Mouse (Mus musculus) embryonic facial prominence, embryonic 12.5 days (tissue): ENCODE results near the gene Aqp9. TPM values are rescaled to one million over a fixed set of nuclear protein-coding genes. Genes with fewer than 3 reads are reported as not detected.

Experiments used
- ATAC-seq: fragments of 200-750 bp; cut with Nextera tagmentation; 2 replicates; pipeline ENCODE4 v1.8.0; 2017; ENCODE audit not compliant: insufficient number of reproducible peaks, insufficient read depth, low FRiP score, low TSS enrichment
- H3K27ac ChIP-seq: fragments of 300-500 bp; sonication (generic); 2 replicates; pipeline ENCODE4 v1.5.1; 2016; ENCODE audit warnings: mild to moderate bottlenecking
- H3K27me3 ChIP-seq: fragments of 300-500 bp; sonication (generic); 2 replicates; pipeline ENCODE4 v1.6.1; 2016; ENCODE audit warnings: mild to moderate bottlenecking, moderate library complexity
- H3K36me3 ChIP-seq: fragments of 300-500 bp; sonication (generic); 2 replicates; pipeline ENCODE4 v1.6.1; 2016; ENCODE audit warnings: mild to moderate bottlenecking
- H3K4me1 ChIP-seq: fragments of 300-500 bp; sonication (generic); 2 replicates; pipeline ENCODE4 v1.6.1; 2016
- H3K4me2 ChIP-seq: fragments of 300-500 bp; sonication (generic); replicated peaks from 2 replicates; pipeline ENCODE4 v1.6.1; 2016; ENCODE audit warnings: mild to moderate bottlenecking, moderate library complexity
- H3K4me3 ChIP-seq: fragments of 300-500 bp; sonication (generic); 2 replicates; pipeline ENCODE4 v1.5.1; 2016; ENCODE audit warnings: mild to moderate bottlenecking
- H3K9ac ChIP-seq: fragments of 300-500 bp; sonication (generic); 2 replicates; pipeline ENCODE4 v1.6.1; 2016; ENCODE audit warnings: mild to moderate bottlenecking, moderate library complexity
- H3K9me3 ChIP-seq: fragments of 300-500 bp; sonication (generic); 2 replicates; pipeline ENCODE4 v1.6.1; 2016; ENCODE audit warnings: mild to moderate bottlenecking, moderate library complexity
- WGBS: fragments of 180-500 bp; shearing (Covaris S2); methylation state at CpG from one replicate; pipeline ENCODE4 v1.1.7; 2016; 5-methylcytosine and 5-hydroxymethylcytosine counted together
- polyA plus RNA-seq: library from polyadenylated mRNA; unstranded; fragments of >200 nt; fragmentation: Nextera tagmentation; extraction: Ambion mirVana; gene quantifications from 2 replicates; pipeline ENCODE4 v1.2.1, GENCODE M21; 2016

Aqp9 gene
- not detected in 2 replicates for polyA plus RNA-seq

GRCm38 (mm10) chr9:71168511-71168910 is at the start of gene Aqp9:
Aqp9 (minus strand) TSS chr9:71168682.
- Histone ChIP-seq H3K4me2 (peak within 1 kb of the TSS; percentile 11; the same call in 1 of the 2 replicates), H3K9ac (no peak within 1 kb of the TSS), H3K27me3 (no peaks in the 10 kb centered on the region), H3K4me1 (peaks cover 4% of the 10 kb centered on the region; the same call in 1 of the 2 replicates), H3K4me3 (no peak within 1 kb of the TSS), H3K9me3 (no peaks in the 10 kb centered on the region), H3K27ac (no peak within 1 kb of the TSS), H3K36me3 (no peaks in the 10 kb centered on the region)
- WGBS: 45% methylated on average over 12 of the region's 12 CpGs
- ATAC-seq: no peak

GRCm38 (mm10) chr9:71217793-71218095 is 49.3 kb upstream of the Aqp9 start:
- ATAC-seq: no peak
- 19% methylated on average over 5 of the region's 5 CpGs for WGBS
- Histone ChIP-seq H3K27me3 (peaks cover 40% of the 10 kb centered on the region), H3K4me2 (peak overlapping the region; percentile 76; the same call in 1 of the 2 replicates), H3K4me1 (peaks cover 11% of the 10 kb centered on the region), H3K9me3 (no peaks in the 10 kb centered on the region), H3K27ac (no peak overlapping the region), H3K9ac (no peak overlapping the region), H3K4me3 (0 out of 2 replicates have a peak overlapping the region, but pooled peaks have one; percentile 44), H3K36me3 (no peaks in the 10 kb centered on the region)

DNA sequence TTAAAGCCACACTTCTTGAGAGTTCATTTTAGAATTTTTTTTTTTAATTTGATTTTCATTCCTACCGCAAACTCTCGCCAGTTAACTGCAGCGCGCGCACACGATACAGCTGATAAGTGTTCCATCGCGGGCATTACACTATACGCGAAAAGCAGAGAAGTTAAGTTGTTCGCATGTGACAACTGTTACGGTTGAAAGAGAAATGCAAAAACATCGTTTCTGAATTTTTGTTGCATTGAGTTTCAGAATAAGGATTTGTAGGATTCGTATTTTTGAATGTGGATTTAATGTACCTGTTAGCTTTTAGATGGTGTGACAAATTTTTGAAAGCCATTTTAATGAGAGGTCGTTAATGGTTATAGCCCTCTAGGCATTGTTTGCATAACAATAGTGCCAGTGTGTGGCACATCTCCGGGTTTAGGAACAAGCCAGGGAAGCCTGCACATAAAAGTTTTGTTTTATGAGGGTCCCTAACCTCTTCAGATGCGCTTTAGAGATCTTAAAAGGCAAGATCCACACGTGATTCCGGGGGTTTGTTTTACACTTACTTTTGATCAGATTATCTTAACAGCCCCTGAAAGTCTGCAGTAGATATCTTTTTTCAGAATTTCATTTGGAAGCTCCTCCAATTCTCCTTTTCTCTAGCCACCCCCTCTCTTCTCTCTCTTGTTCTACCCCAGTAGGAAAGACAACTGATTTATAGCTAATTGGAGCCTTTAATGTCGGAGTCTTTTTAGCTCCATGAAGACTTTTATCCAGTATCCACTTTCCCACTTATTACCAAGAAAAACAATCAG is 48.7 kb upstream of the Aqp9 start:
- WGBS: 2% methylated on average over 20 of the region's 20 CpGs
- H3K27ac ChIP-seq: no peak overlapping the region
- ATAC-seq: no peak
- H3K9ac ChIP-seq: no peak overlapping the region
- no peaks in the 10 kb centered on the region for H3K36me3 ChIP-seq
- H3K4me1 ChIP-seq: peaks cover 11% of the 10 kb centered on the region
- peak overlapping the region; percentile 44 for H3K4me3 ChIP-seq
- no peaks in the 10 kb centered on the region for H3K9me3 ChIP-seq
- peak overlapping the region; percentile 76 for H3K4me2 ChIP-seq
- H3K27me3 ChIP-seq: peaks cover 40% of the 10 kb centered on the region

DNA sequence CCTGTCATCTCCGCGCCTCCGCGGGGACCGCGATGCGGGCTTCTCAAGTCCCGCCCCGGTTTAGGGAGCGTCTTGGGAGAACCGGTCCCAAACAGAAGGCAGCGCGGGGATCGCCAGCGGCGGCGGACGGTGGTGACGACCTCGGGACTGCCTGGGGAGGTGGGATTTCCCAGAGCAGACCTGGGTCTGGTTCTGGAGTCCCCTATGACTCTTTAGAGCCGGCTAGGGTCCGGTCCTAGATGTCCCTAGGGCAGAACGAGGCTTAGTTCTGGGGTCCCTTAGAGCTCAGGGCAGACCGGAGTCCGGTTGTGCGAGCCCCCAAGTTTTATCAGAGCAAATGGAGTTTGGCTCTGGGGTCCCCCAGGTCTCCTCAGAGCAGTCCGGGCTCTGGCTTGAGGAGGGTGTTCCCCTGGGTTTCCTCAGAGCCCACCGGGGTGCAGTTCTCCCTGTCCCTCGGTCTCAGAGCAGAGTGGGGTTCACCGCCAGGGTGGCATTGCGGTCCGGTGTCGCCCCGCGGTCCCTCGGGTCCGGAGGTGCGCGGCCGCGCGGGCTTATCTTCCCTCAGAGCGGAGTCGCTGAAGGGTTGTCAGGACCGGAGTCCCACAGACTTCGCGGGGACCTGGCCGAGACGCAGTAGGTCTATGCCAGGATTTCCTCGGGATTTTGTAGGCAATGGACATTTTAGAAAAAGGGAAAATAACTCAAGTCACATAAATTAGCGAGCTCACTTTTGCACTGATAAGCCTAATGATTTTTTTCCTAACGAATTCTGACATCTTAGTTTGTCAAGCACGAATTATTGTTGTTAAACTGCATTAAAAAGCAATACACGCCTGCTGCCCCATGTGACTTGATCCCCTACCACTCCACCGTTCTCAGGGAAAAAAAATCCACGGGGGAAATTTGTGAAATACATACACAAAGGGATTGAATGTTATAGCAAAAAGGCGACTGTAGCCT is 47.8 kb upstream of the Aqp9 start:
- WGBS: 1% methylated on average over 57 of the region's 57 CpGs
- H3K27me3 ChIP-seq: peaks cover 40% of the 10 kb centered on the region
- peak overlapping the region; percentile 36 for H3K9ac ChIP-seq
- no peaks in the 10 kb centered on the region for H3K36me3 ChIP-seq
- H3K9me3 ChIP-seq: no peaks in the 10 kb centered on the region
- no peak overlapping the region for H3K27ac ChIP-seq
- ATAC-seq: no peak; the same call in 1 of the 2 replicates
- peak overlapping the region; percentile 44 for H3K4me3 ChIP-seq
- H3K4me1 ChIP-seq: peaks cover 11% of the 10 kb centered on the region
- peak overlapping the region; percentile 76 for H3K4me2 ChIP-seq

DNA sequence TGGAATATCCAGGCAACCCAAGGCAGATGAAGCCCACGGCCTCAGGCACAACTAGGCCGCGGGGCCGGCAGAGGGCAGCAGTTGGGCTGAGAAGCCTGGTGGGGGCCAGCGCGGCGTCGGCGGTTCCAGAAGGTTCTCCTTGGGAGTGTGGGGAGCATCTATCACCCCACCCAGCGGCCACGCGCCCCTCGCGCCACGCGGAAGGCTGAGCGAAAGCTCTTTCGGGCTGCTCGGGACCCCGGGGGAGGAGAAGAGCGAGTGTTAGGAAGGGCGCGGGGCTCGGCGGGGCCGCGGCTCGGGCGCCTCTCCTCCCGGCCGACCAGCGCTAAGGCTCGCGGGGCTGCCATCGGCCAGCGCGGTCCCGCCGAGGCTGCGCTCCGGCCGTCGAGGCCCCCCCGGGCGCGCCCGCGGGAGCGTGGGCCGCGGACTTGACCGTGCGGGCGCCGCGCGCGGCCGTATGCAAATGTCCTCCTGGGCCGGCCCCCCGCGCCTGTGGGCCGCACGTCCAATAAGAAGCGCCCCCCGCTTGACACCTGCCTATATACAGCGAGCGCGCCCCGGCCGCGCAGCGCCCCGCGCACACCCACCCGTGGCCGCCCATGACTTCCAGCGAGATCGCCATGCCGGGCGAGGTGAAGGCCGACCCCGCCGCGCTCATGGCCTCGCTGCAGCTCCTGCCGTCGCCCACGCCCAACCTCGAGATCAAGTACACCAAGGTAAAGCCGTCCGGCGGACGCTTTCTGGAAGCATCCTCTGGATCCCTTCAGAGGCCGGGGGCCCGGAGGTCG is 47.0 kb upstream of the Aqp9 start, which contains the start of gene Aldh1a2:
Gene Aldh1a2, plus strand, starts transcription at position 542 of the 788 bp plus-strand sequence.
- Histone ChIP-seq H3K4me2 (peak within 1 kb of the TSS; percentile 76), H3K9ac (peak within 1 kb of the TSS; percentile 36), H3K27me3 (peaks cover 40% of the 10 kb centered on the region), H3K27ac (no peak within 1 kb of the TSS), H3K36me3 (no peaks in the 10 kb centered on the region), H3K4me3 (peak within 1 kb of the TSS; percentile 44), H3K9me3 (no peaks in the 10 kb centered on the region), H3K4me1 (peaks cover 11% of the 10 kb centered on the region)
- WGBS: 1% methylated on average over 72 of the region's 97 CpGs
- ATAC-seq: peak; percentile 64

DNA sequence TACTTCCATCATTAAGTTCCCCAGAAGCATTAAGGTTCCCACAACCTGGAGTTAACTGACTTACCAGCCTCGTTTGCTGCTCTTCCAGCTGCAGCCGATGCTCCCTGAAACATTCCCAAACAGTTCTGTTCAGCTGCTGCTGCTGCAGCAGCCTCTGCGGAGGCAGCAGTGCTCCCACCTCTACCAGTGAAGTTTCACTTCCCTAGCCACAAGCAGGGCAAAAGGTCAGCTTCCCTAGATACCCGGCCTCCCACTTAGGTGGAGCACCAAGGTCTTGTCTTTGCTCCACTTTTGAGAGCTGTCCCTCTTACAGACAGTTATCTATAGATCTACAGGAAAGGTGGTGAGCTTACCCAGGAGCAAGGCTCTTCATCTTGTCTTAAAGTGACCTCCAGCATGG is 45.2 kb upstream of the Aqp9 start:
- no peaks in the 10 kb centered on the region for H3K36me3 ChIP-seq
- H3K4me2 ChIP-seq: no peak overlapping the region
- no peaks in the 10 kb centered on the region for H3K9me3 ChIP-seq
- H3K4me3 ChIP-seq: no peak overlapping the region
- H3K4me1 ChIP-seq: peaks cover 11% of the 10 kb centered on the region
- H3K27ac ChIP-seq: no peak overlapping the region
- WGBS: 25% methylated on average over 4 of the region's 4 CpGs
- peaks cover 38% of the 10 kb centered on the region for H3K27me3 ChIP-seq
- no peak overlapping the region for H3K9ac ChIP-seq
- ATAC-seq: no peak

DNA sequence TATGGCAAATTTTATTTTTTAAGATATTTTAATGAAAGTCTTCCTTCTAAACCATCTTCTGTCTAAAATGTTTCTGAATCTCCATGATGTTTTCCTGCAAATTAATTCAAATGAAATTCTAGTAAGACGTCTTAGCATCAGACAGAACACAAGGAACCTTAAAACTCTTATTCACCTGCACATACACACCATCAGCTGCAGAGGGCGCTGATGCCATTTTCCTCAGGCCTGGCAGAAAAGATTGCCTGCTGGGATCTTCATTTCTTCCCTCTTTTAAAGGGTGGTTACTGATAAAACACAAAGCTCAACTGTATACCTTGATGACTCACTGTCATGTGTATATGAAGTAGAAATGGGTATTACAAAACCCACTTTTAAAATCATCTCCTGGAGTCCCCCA is 42.4 kb upstream of the Aqp9 start:
- WGBS: 8% methylated on average over 2 of the region's 2 CpGs
- no peak overlapping the region for H3K4me3 ChIP-seq
- H3K36me3 ChIP-seq: no peaks in the 10 kb centered on the region
- peaks cover 6% of the 10 kb centered on the region for H3K4me1 ChIP-seq
- no peak overlapping the region for H3K4me2 ChIP-seq
- H3K27me3 ChIP-seq: peaks cover 35% of the 10 kb centered on the region
- ATAC-seq: no peak
- no peak overlapping the region for H3K27ac ChIP-seq
- no peaks in the 10 kb centered on the region for H3K9me3 ChIP-seq
- H3K9ac ChIP-seq: no peak overlapping the region

DNA sequence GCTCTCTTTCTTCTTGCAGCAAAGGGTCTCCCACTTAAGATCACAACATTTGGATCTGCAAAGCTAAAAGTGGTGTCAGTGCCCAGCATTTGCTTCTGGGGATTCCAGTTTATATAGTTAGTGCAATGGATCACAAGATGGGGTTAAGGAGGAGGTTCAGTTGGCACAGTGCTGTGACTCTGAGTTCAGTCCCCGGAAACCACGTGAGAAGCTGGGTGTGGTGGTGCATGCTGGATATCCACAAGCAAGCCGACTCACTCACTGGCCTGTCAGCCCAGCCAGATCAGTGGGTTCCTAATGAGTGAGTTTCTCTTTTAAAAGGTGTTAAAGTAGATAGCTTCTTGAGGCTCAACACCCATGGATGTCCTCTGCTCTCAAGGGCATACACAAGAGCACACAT is 40.8 kb upstream of the Aqp9 start:
- no peaks in the 10 kb centered on the region for H3K36me3 ChIP-seq
- ATAC-seq: no peak
- H3K9me3 ChIP-seq: no peaks in the 10 kb centered on the region
- 66% methylated on average over 3 of the region's 3 CpGs for WGBS
- no peak overlapping the region for H3K9ac ChIP-seq
- H3K27me3 ChIP-seq: peaks cover 19% of the 10 kb centered on the region
- H3K4me2 ChIP-seq: no peak overlapping the region
- H3K4me3 ChIP-seq: no peak overlapping the region
- H3K4me1 ChIP-seq: no peaks in the 10 kb centered on the region
- no peak overlapping the region for H3K27ac ChIP-seq

GRCm38 (mm10) chr9:71202265-71202664 is 33.8 kb upstream of the Aqp9 start:
- Histone ChIP-seq H3K27ac (no peak overlapping the region), H3K36me3 (no peaks in the 10 kb centered on the region), H3K9ac (no peak overlapping the region), H3K4me1 (no peaks in the 10 kb centered on the region), H3K4me2 (no peak overlapping the region), H3K4me3 (no peak overlapping the region), H3K9me3 (no peaks in the 10 kb centered on the region), H3K27me3 (no peaks in the 10 kb centered on the region)
- WGBS: 84% methylated on average over 4 of the region's 4 CpGs
- ATAC-seq: no peak

- ATAC-seq: no peak
- no peak overlapping the region for H3K9ac ChIP-seq
- H3K4me3 ChIP-seq: no peak overlapping the region
- no peaks in the 10 kb centered on the region for H3K9me3 ChIP-seq
- H3K4me1 ChIP-seq: no peaks in the 10 kb centered on the region
- no peaks in the 10 kb centered on the region for H3K36me3 ChIP-seq
- H3K4me2 ChIP-seq: no peak overlapping the region
- WGBS: 83% methylated on average over 5 of the region's 5 CpGs
- no peak overlapping the region for H3K27ac ChIP-seq
- H3K27me3 ChIP-seq: no peaks in the 10 kb centered on the region
Observed at GRCm38 (mm10) chr9:71198826-71199225, 30.3 kb upstream of the Aqp9 start.
